Mouse (Mus musculus): ENCODE measurements around the gene Stra6.

DNA sequence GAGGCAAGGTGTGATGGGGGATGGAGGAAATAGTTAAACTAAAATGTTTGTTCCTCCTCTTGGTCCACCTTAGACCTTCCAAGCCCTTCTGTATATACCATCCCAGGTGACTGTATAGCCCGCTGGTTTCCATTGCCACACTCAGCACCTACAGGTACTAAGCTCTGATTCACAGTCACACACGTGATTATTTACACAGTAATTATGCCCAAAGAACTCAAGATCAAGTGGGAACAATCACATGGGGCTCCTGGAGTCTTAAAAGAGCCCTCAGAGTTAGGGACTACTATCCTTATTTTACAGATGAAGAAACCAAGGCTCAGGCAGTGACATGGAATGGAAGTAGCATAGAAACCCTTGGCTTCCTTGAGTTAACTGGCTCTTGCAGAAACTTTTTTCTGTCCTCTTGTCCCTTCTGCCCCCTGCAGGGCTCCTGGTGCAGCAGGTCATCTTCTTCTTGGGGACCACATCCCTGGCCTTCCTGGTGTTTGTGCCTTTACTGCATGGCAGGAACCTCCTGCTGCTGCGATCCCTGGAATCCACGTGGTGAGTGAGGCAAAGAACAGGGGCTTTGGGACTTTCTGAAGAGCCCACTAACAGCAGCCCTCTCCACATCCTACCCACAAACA is 87.3 kb downstream of the Stra6 start:
- TF ChIP-seq USF1 (IDR thresholded peaks at IDR 0.05; ENCODE audit: low read depth, low read length) (no peak), POLR2A (IDR thresholded peaks at IDR 0.05; ENCODE audit: low read depth, low read length) (no peak), CTCF (conservative IDR thresholded peaks at IDR 0.05 in 1 of 2, IDR thresholded peaks at IDR 0.05 in 1 of 2; ENCODE audit: low read depth in 2 of 2, low read length in 2 of 2) (peak in 1 of 2 experiments; percentile 58; a peak in 3 of 4 replicates), UBTF (IDR thresholded peaks at IDR 0.05; ENCODE audit: low read depth, low read length) (no peak), JUND (conservative IDR thresholded peaks at IDR 0.05; ENCODE audit: low read depth, low read length) (no peak)

Measured in CH12.LX (cell line).